Mouse (Mus musculus) liver, embryonic 14.5 days (tissue): ENCODE results near the gene Clcn5. TPM values are rescaled to one million over a fixed set of nuclear protein-coding genes. Genes with fewer than 3 reads are reported as not detected.

Source experiments
- ATAC-seq: fragments of 200-750 bp; cut with Nextera tagmentation; 2 replicates; pipeline ENCODE4 v1.8.0; 2017; ENCODE audit warnings: moderate number of reproducible peaks, mild to moderate bottlenecking, moderate library complexity; ENCODE audit not compliant: insufficient read depth
- DNase-seq, 3 experiments: peaks; one replicate each; pipeline ENCODE4 v3.0.0-alpha.2; 2012 to 2013; ENCODE audit warnings: low read depth in 3 of 3, low spot score in 3 of 3
- H3K27ac ChIP-seq: fragments of 300-500 bp; sonication (generic); 2 replicates; pipeline ENCODE4 v1.5.1; 2014; ENCODE audit warnings: moderate library complexity, mild to moderate bottlenecking, control low read depth, inconsistent platforms
- H3K27me3 ChIP-seq: fragments of 300-500 bp; sonication (generic); 2 replicates; pipeline ENCODE4 v1.6.1; 2014; ENCODE audit warnings: mild to moderate bottlenecking, low read length, moderate library complexity; ENCODE audit not compliant: control insufficient read depth, insufficient read depth
- H3K36me3 ChIP-seq: fragments of 300-500 bp; sonication (generic); replicated peaks from 2 replicates; pipeline ENCODE4 v1.6.1; 2014; ENCODE audit warnings: low read depth; ENCODE audit not compliant: control insufficient read depth, insufficient read depth
- H3K4me1 ChIP-seq, 2 experiments: fragments of 200-500 bp in 1 of 2; fragments of 300-500 bp in 1 of 2; sonication (generic) in 1 of 2; replicated peaks; 2 replicates each; pipeline ENCODE4 v1.6.1; 2012 to 2014; ENCODE audit warnings: antibody characterized with exemption in 1 of 2, inconsistent platforms in 1 of 2, low read length in 1 of 2; ENCODE audit not compliant: control insufficient read depth in 2 of 2, insufficient read depth in 2 of 2
- H3K4me2 ChIP-seq: fragments of 300-500 bp; sonication (generic); 2 replicates; pipeline ENCODE4 v1.6.1; 2014; ENCODE audit warnings: low read depth, mild to moderate bottlenecking, control low read depth, moderate library complexity
- H3K4me3 ChIP-seq, 2 experiments: fragments of 200-500 bp in 1 of 2; fragments of 300-500 bp in 1 of 2; sonication (generic) in 1 of 2; 2 replicates each; pipeline ENCODE4 v1.5.1; 2012 to 2014; ENCODE audit warnings: low read depth in 2 of 2, low read length in 2 of 2, mild to moderate bottlenecking in 2 of 2, control low read depth in 1 of 2, inconsistent platforms in 1 of 2, moderate library complexity in 1 of 2; ENCODE audit not compliant: insufficient read depth in 1 of 2
- H3K9ac ChIP-seq: fragments of 300-500 bp; sonication (generic); replicated peaks from 2 replicates; pipeline ENCODE4 v1.6.1; 2014; ENCODE audit warnings: mild to moderate bottlenecking, control low read depth, moderate library complexity
- H3K9me3 ChIP-seq: fragments of 300-500 bp; sonication (generic); 2 replicates; pipeline ENCODE4 v1.6.1; 2016; ENCODE audit warnings: low read length, mixed read lengths; ENCODE audit not compliant: control insufficient read depth
- CTCF ChIP-seq: IDR thresholded peaks from 2 replicates; pipeline ENCODE4 v1.5.1; 2016; ENCODE audit warnings: antibody characterized with exemption, low read depth, control low read depth
- EP300 ChIP-seq: IDR thresholded peaks from 2 replicates; pipeline ENCODE4 v1.6.1; 2016; ENCODE audit warnings: antibody characterized with exemption, low read depth
- WGBS: fragments of 180-500 bp; shearing (Covaris S2); extraction: QIAGEN DNeasy Blood & Tissue Kit; methylation state at CpG from one replicate; pipeline ENCODE4 v1.1.7; 2014; ENCODE audit not compliant: insufficient replicate concordance; 5-methylcytosine and 5-hydroxymethylcytosine counted together
- polyA plus RNA-seq, 2 experiments: library from polyadenylated mRNA; depleted of rRNA in 1 of 2; stranded (reverse) in 1 of 2; unstranded in 1 of 2; fragments of >200 nt; fragmentation: Nextera tagmentation in 1 of 2; extraction: Ambion mirVana in 1 of 2; gene quantifications; 2 replicates each; pipeline versions ENCODE4 v1.2.1 to v1.2.3; 2012 to 2014

Clcn5 gene
- polyA plus RNA-seq (2012; rRNA removed) (1.6 and 2.2 TPM in 2 replicates), polyA plus RNA-seq (2014; fragmentation: Nextera tagmentation; extraction: Ambion mirVana) (3.4 and 4.2 TPM in 2 replicates)

DNA sequence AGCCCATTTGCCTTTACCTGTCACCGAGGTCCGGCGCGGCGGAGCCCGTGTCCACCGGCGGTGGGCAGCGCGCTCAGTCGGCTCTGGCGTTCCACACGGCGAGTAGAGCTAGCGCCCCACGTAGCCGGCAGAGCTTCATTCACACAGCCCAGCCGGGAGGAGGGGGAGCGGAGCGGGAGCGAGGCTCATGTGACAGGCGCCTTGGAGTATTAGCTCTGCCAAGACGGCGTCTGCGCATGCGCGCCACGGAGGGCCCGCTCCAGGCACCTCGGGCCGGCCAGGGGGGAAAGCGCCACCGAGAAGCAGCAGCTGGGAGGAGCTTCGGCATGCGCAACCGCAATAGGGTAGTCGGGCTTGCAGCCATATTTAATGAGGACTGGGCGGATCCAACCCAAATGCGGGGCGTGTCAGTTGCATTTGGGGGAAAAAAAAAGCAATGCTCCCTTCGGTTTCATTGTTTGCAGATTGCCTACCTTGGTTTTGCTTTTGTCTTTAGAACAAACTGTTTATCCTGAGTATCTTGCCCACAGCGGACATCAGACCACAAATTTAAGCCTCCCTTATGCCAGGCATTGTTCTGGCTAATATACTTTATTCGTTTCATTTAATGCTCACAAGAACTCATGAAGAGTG lies at the start of gene Clcn5:
Clcn5 (minus strand) TSS at position 270 of the 633 bp plus-strand sequence.
- H3K4me3 ChIP-seq: peak within 1 kb of the TSS; percentile 67 to 72
- H3K4me1 ChIP-seq: no peaks in the 10 kb centered on the region
- no peak within 1 kb of the TSS for H3K27ac ChIP-seq
- TF ChIP-seq EP300 (no peak), CTCF (no peak)
- WGBS: 15% methylated on average over 43 of the region's 43 CpGs
- H3K36me3 ChIP-seq: no peaks in the 10 kb centered on the region
- H3K27me3 ChIP-seq: no peaks in the 10 kb centered on the region
- peak; percentile 97 for ATAC-seq
- peak within 1 kb of the TSS; percentile 72 for H3K9ac ChIP-seq
- peak; percentile 77 to 82 (median 78) for DNase-seq
- H3K4me2 ChIP-seq: peak within 1 kb of the TSS; percentile 78
- H3K9me3 ChIP-seq: no peaks in the 10 kb centered on the region

DNA sequence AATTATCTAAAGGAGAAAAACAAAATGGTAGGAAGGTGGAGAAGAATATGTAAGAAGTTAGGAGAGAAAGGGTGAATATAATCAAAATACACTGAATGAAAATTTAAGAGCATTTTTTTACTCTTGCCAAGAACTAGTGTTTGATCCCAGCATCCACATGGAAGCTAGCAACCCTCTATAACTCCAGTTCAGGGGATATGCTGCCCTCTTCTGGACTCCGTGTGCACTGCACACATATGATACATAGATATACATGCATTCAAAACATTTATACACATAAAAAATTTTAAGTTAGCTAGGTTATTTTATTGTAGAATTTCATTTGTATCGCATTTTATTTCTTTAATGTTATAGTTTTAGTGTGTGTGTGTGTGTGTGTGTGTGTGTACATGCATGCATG lies 6.3 kb upstream of the Clcn5 start:
- H3K9me3 ChIP-seq: no peaks in the 10 kb centered on the region
- H3K4me1 ChIP-seq: no peaks in the 10 kb centered on the region
- no peak overlapping the region for H3K9ac ChIP-seq
- DNase-seq: no peak
- H3K4me2 ChIP-seq: no peak overlapping the region
- no peak for TF ChIP-seq EP300
- peak; percentile 42; the same call in 1 of the 2 replicates for TF ChIP-seq CTCF
- no peak overlapping the region for H3K4me3 ChIP-seq
- H3K27me3 ChIP-seq: no peaks in the 10 kb centered on the region
- WGBS: 17% methylated on average over 2 of the region's 2 CpGs
- no peaks in the 10 kb centered on the region for H3K36me3 ChIP-seq
- ATAC-seq: no peak
- no peak overlapping the region for H3K27ac ChIP-seq

GRCm38 (mm10) chrX:7322288-7322687 lies 3.1 kb upstream of the Clcn5 start:
- Histone ChIP-seq H3K36me3 (no peaks in the 10 kb centered on the region), H3K27ac (no peak overlapping the region), H3K4me3 (no peak overlapping the region), H3K4me2 (no peak overlapping the region), H3K4me1 (no peaks in the 10 kb centered on the region), H3K27me3 (no peaks in the 10 kb centered on the region), H3K9me3 (no peaks in the 10 kb centered on the region), H3K9ac (no peak overlapping the region)
- peak in 1 of 3 experiments; percentile 12 for DNase-seq
- ATAC-seq: no peak
- TF ChIP-seq CTCF (peak; percentile 72), EP300 (no peak)
- WGBS: 5% methylated on average over 7 of the region's 7 CpGs

DNA sequence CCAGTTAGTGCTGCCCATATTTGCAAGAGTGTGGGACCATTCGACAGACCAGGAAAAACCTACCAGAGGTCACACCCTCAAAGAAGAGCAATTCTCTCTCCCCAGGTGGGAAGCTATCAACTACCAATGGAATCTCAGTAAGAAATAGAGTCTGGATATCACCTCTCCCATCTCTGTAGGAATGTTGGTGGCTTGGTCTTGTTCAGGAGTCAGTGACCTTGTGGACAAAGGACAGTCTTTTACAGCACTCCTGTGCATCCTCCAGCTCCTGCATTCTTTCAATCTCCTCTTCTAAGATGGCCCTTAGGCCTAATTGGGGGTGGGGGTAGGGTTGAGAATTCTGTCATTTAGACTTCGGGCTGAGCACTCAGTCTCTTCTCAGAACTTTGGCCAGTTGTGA lies 1.4 kb upstream of the Clcn5 start:
- no peaks in the 10 kb centered on the region for H3K27me3 ChIP-seq
- no peak for ATAC-seq
- H3K4me3 ChIP-seq: no peak overlapping the region
- no peak for DNase-seq
- no peaks in the 10 kb centered on the region for H3K4me1 ChIP-seq
- no peaks in the 10 kb centered on the region for H3K9me3 ChIP-seq
- no peak overlapping the region for H3K4me2 ChIP-seq
- no peak for TF ChIP-seq CTCF
- no peak for TF ChIP-seq EP300
- H3K36me3 ChIP-seq: no peaks in the 10 kb centered on the region
- H3K9ac ChIP-seq: no peak overlapping the region
- WGBS: 47% methylated on average over 2 of the region's 2 CpGs
- H3K27ac ChIP-seq: no peak overlapping the region

DNA sequence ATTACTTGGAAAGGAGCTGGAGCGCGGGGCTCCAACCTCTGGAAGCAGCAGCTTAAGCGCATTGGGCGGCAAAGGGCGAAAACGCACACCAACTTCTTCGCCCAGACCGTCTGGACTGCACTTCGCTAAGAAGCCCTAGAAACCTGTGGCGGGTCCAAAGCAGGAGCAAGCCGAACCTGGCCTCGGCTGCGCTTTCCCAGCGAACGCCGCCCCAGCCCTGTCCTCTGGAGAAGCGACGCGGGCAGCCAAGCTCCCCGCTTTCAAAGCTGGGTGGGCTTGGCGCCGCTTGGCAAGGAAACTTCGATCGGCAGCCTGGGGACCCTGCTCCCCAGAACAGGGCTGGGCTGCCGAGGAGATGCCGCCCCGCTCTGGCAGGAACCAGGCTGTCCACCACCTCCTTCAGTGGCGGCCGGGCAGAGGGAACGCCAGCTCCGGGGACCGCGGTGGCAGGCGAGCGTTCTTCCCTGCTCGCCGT lies 570 bp downstream of the Clcn5 start:
- WGBS: 16% methylated on average over 33 of the region's 37 CpGs
- no peak overlapping the region for H3K27ac ChIP-seq

More for the DNA sequence above, 570 bp downstream of the Clcn5 start:
- no peaks in the 10 kb centered on the region for H3K27me3 ChIP-seq
- no peak for DNase-seq
- peak; percentile 74 for ATAC-seq
- TF ChIP-seq EP300: no peak
- no peak for TF ChIP-seq CTCF
- peak overlapping the region; percentile 72 for H3K9ac ChIP-seq
- H3K4me3 ChIP-seq: peak overlapping the region; percentile 67 to 72
- no peaks in the 10 kb centered on the region for H3K4me1 ChIP-seq
- H3K36me3 ChIP-seq: no peaks in the 10 kb centered on the region
- H3K9me3 ChIP-seq: no peaks in the 10 kb centered on the region
- peak overlapping the region; percentile 78 for H3K4me2 ChIP-seq
